Mouse (Mus musculus) CH12.LX (cell line): ENCODE results near the gene Cxcr2. TPM values are rescaled to one million over a fixed set of nuclear protein-coding genes. Genes with fewer than 3 reads are reported as not detected.

Source experiments
- DNase-seq: peaks from one replicate; pipeline ENCODE4 v3.0.0-alpha.2; 2013; ENCODE audit errors: extremely low read depth
- H3K27ac ChIP-seq: 2 replicates; pipeline ENCODE4 v1.5.1; 2012; ENCODE audit warnings: low read depth, mild to moderate bottlenecking, control low read depth, moderate library complexity; ENCODE audit not compliant: insufficient read depth
- H3K27me3 ChIP-seq: replicated peaks from 2 replicates; pipeline ENCODE3; 2012; ENCODE audit warnings: inconsistent platforms
- H3K36me3 ChIP-seq, 2 experiments: replicated peaks in 1 of 2; 2 replicates each; pipeline versions ENCODE3 to v1.6.1; 2012; ENCODE audit warnings: inconsistent platforms in 1 of 2, low read length in 1 of 2, mild to moderate bottlenecking in 1 of 2, mixed read lengths in 1 of 2, moderate library complexity in 1 of 2; ENCODE audit not compliant: control insufficient read depth in 1 of 2, insufficient read depth in 1 of 2
- H3K4me1 ChIP-seq, 2 experiments: 2 replicates each; pipeline ENCODE4 v1.6.1; 2012; ENCODE audit warnings: inconsistent platforms in 1 of 2, moderate library complexity in 1 of 2; ENCODE audit not compliant: insufficient read depth in 2 of 2, control insufficient read depth in 1 of 2
- H3K4me2 ChIP-seq: 2 replicates; pipeline ENCODE4 v1.6.1; 2012; ENCODE audit warnings: low read depth, mild to moderate bottlenecking, control low read depth; ENCODE audit not compliant: poor library complexity, insufficient read depth, severe bottlenecking
- H3K4me3 ChIP-seq, 3 experiments: fragments of 150-350 bp in 1 of 3; sonication (generic) in 1 of 3; replicated peaks in 1 of 3; 2 replicates each; pipeline versions ENCODE3 to v1.5.1; 2011 to 2012; ENCODE audit warnings: low read depth in 2 of 3, low read length in 2 of 3, mild to moderate bottlenecking in 2 of 3, moderate library complexity in 2 of 3, control low read depth in 1 of 3, improper control_type of control experiment in 1 of 3, inconsistent platforms in 1 of 3, mixed read lengths in 1 of 3; ENCODE audit not compliant: poor library complexity in 1 of 3
- H3K79me2 ChIP-seq: replicated peaks from 2 replicates; pipeline ENCODE4 v1.6.1; 2012; ENCODE audit warnings: mild to moderate bottlenecking, moderate library complexity; ENCODE audit not compliant: control insufficient read depth, poor library complexity, insufficient read depth, severe bottlenecking; ENCODE audit errors: extremely low read depth
- H3K9ac ChIP-seq: 2 replicates; pipeline ENCODE4 v1.6.1; 2012; ENCODE audit warnings: low read depth, mild to moderate bottlenecking, control low read depth, moderate library complexity; ENCODE audit not compliant: insufficient read depth
- H3K9me3 ChIP-seq: replicated peaks from 2 replicates; pipeline ENCODE3; 2012; ENCODE audit warnings: low read length, inconsistent platforms, mixed read lengths
- BHLHE40 ChIP-seq: IDR thresholded peaks from 2 replicates; pipeline ENCODE4 v1.6.1; 2011; ENCODE audit warnings: mild to moderate bottlenecking, low read depth, low read length, improper control_type of control experiment
- CTCF ChIP-seq, 2 experiments: IDR thresholded peaks in 1 of 2; conservative IDR thresholded peaks in 1 of 2; 2 replicates each; pipeline ENCODE4 v1.5.1; 2011 to 2012; ENCODE audit warnings: low read depth in 2 of 2, low read length in 2 of 2, improper control_type of control experiment in 1 of 2, inconsistent platforms in 1 of 2, mild to moderate bottlenecking in 1 of 2, moderate library complexity in 1 of 2
- EP300 ChIP-seq: IDR thresholded peaks from 2 replicates; pipeline ENCODE4 v1.6.1; 2011; ENCODE audit warnings: low read length, improper control_type of control experiment
- JUND ChIP-seq: conservative IDR thresholded peaks from 2 replicates; pipeline ENCODE4 v1.6.1; 2011; ENCODE audit warnings: low read depth, low read length, improper control_type of control experiment
- KAT2A ChIP-seq: IDR thresholded peaks from 2 replicates; pipeline ENCODE4 v1.6.1; 2012; ENCODE audit warnings: low read length, improper control_type of control experiment, inconsistent platforms; ENCODE audit not compliant: insufficient replicate concordance
- MAZ ChIP-seq: IDR thresholded peaks from 2 replicates; pipeline ENCODE4 v1.6.1; 2012; ENCODE audit warnings: low read depth, mild to moderate bottlenecking, inconsistent platforms, low read length, improper control_type of control experiment, moderate library complexity
- MXI1 ChIP-seq: IDR thresholded peaks from 2 replicates; pipeline ENCODE4 v1.6.1; 2011; ENCODE audit warnings: mild to moderate bottlenecking, low read depth, low read length, improper control_type of control experiment
- MYC ChIP-seq: IDR thresholded peaks from 2 replicates; pipeline ENCODE4 v1.6.1; 2011; ENCODE audit warnings: low read depth, mild to moderate bottlenecking, improper control_type of control experiment, low read length
- NELFE ChIP-seq: IDR thresholded peaks from 2 replicates; pipeline ENCODE4 v1.6.1; 2011; ENCODE audit warnings: low read depth, low read length, improper control_type of control experiment
- NRF1 ChIP-seq: IDR thresholded peaks from 2 replicates; pipeline ENCODE4 v1.6.1; 2014; ENCODE audit warnings: low read depth, mild to moderate bottlenecking, inconsistent platforms, low read length, improper control_type of control experiment, moderate library complexity
- POLR2A ChIP-seq: IDR thresholded peaks from 2 replicates; pipeline ENCODE4 v1.6.1; 2011; ENCODE audit warnings: low read depth, mild to moderate bottlenecking, improper control_type of control experiment, low read length
- POLR2AphosphoS2 ChIP-seq: IDR thresholded peaks from 2 replicates; pipeline ENCODE4 v1.6.1; 2011; ENCODE audit warnings: low read depth, low read length, improper control_type of control experiment
- RCOR1 ChIP-seq: conservative IDR thresholded peaks from 2 replicates; pipeline ENCODE4 v1.6.1; 2012; ENCODE audit warnings: low read depth, mild to moderate bottlenecking, inconsistent platforms, low read length, improper control_type of control experiment
- USF1 ChIP-seq: IDR thresholded peaks from 2 replicates; pipeline ENCODE4 v1.6.1; 2014; ENCODE audit warnings: low read depth, mild to moderate bottlenecking, inconsistent platforms, low read length, improper control_type of control experiment
- ZC3H11A ChIP-seq: IDR thresholded peaks from 2 replicates; pipeline ENCODE4 v1.6.1; 2012; ENCODE audit warnings: low read depth, mild to moderate bottlenecking, inconsistent platforms, low read length, improper control_type of control experiment
- ZKSCAN1 ChIP-seq: IDR thresholded peaks from 2 replicates; pipeline ENCODE4 v1.6.1; 2012; ENCODE audit warnings: low read depth, inconsistent platforms, low read length, improper control_type of control experiment, borderline replicate concordance
- ZMIZ1 ChIP-seq: IDR thresholded peaks from 2 replicates; pipeline ENCODE4 v1.6.1; 2012; ENCODE audit warnings: low read depth, mild to moderate bottlenecking, inconsistent platforms, low read length, improper control_type of control experiment
- dilution Hi-C: fragments of 300-500 bp; cut with MboI; formaldehyde crosslinking; loops from 2 replicates; pipeline ENCODE4 v1.14.3; 2020; ENCODE audit warnings: low sequenced_read_pairs; ENCODE audit not compliant: extremely low pct_unique_long_range_greater_than_20kb, extremely low pct_ligation_motif_present
- in situ Hi-C: fragments of 300-500 bp; cut with MboI; formaldehyde crosslinking; loops from 3 replicates; pipeline ENCODE4 v1.14.3; 2019; ENCODE audit warnings: low sequenced_read_pairs, low pct_ligation_motif_present, low pct_unique_long_range_greater_than_20kb, mixed read lengths
- polyA plus RNA-seq: library from polyadenylated mRNA; unstranded; fragments of >175 nt; gene quantifications from 2 replicates; pipeline ENCODE4 v1.2.1, GENCODE M21; 2012; ENCODE audit warnings: low read depth; ENCODE audit not compliant: insufficient read length
- total RNA-seq, 2 experiments: library from RNA; depleted of rRNA; stranded (reverse); fragments of 300-350 nt in 1 of 2; fragments of >200 nt in 1 of 2; gene quantifications; 2 replicates each; pipeline ENCODE4 v1.2.3; 2012 to 2014

Gene Cxcr2
- total and polyA plus RNA-seq, 3 experiments = 0.10 to 0.17 TPM; not detected in 1

GRCm38 (mm10) chr1:74196621-74197419 lies 43.0 kb downstream of the Cxcr2 start:
- no peak overlapping the region for H3K4me2 ChIP-seq

DNA sequence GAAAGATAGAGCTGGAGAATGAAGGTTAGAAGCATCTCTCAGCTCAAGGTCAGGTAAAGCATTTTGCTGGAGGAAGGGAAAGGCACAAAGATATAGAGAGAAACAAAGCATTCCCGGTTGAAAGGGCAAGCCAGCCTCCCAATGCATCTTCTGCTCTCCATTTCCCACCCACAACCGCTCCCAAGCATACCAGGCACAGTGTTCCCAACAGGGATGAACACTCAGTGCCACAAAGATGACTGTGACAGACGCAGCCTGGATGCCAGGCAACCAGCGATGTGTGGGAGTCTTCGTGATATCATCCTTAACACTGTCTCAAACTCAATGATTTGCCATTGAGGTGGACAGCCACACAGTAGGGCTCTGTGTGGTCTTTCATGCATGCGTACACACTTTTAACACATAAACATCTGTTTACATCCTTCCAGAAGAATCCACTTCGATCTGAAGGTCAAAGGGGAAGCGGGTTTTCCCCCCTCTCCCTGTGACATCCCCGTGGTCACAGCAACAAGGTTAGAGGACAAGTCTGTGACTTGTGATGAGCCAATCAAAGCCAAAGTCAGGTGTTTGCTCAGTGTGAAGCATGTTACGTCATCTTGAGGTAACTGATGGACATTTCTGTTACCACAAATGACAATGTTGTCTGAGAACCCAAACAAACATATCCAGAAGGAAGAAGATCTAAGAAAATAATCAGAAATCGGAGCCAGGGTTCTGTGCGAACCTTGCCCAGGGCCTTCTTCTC lies 44.1 kb downstream of the Cxcr2 start:
- H3K9ac ChIP-seq = no peak overlapping the region
- peaks cover 22 to 43% of the 10 kb centered on the region in 2 experiments for H3K4me1 ChIP-seq
- dilution Hi-C loops (no loop called here), in situ Hi-C loops (no loop called here)
- no peak overlapping the region for H3K4me2 ChIP-seq
- H3K9me3 ChIP-seq = no peaks in the 10 kb centered on the region
- DNase-seq = no peak
- H3K27ac ChIP-seq = no peak overlapping the region
- H3K4me3 ChIP-seq = no peak overlapping the region
- TF ChIP-seq ZKSCAN1 = 0 out of 2 replicates have a peak, but pooled peaks have one; percentile 12
- TF ChIP-seq MYC = no peak
- no peak for TF ChIP-seq NELFE
- H3K27me3 ChIP-seq = no peaks in the 10 kb centered on the region
- H3K79me2 ChIP-seq = no peaks in the 10 kb centered on the region
- no peaks in the 10 kb centered on the region for H3K36me3 ChIP-seq

More at GRCm38 (mm10) chr1:74196621-74197419, 43.0 kb downstream of the Cxcr2 start:
- Histone ChIP-seq H3K9ac (no peak overlapping the region), H3K27ac (no peak overlapping the region), H3K79me2 (no peaks in the 10 kb centered on the region), H3K4me1 (peaks cover 22 to 39% of the 10 kb centered on the region in 2 experiments), H3K4me3 (no peak overlapping the region), H3K9me3 (no peaks in the 10 kb centered on the region), H3K36me3 (no peaks in the 10 kb centered on the region), H3K27me3 (no peaks in the 10 kb centered on the region)
- no peak for DNase-seq
- dilution Hi-C loops (no loop called here), in situ Hi-C loops (no loop called here)
- TF ChIP-seq EP300 (no peak), RCOR1 (no peak), KAT2A (no peak), NRF1 (no peak), POLR2AphosphoS2 (no peak), USF1 (no peak)

GRCm38 (mm10) chr1:74199046-74199445 lies 45.3 kb downstream of the Cxcr2 start:
- Histone ChIP-seq H3K4me2 (no peak overlapping the region), H3K36me3 (no peaks in the 10 kb centered on the region), H3K9ac (no peak overlapping the region), H3K27me3 (no peaks in the 10 kb centered on the region), H3K27ac (no peak overlapping the region), H3K4me1 (peaks cover 22 to 43% of the 10 kb centered on the region in 2 experiments), H3K4me3 (no peak overlapping the region), H3K79me2 (no peaks in the 10 kb centered on the region), H3K9me3 (no peaks in the 10 kb centered on the region)
- in situ Hi-C loops (no loop called here), dilution Hi-C loops (no loop called here)
- DNase-seq = no peak
- TF ChIP-seq POLR2A (no peak), CTCF (conservative IDR thresholded peaks at IDR 0.05 in 1 of 2, IDR thresholded peaks at IDR 0.05 in 1 of 2; ENCODE audit: low read depth in 2 of 2, low read length in 2 of 2) (no peak), MXI1 (no peak), EP300 (no peak), ZMIZ1 (no peak), RCOR1 (no peak), JUND (no peak), ZC3H11A (no peak), MAZ (no peak), NELFE (no peak), BHLHE40 (no peak)
